Mouse (Mus musculus) granulocyte monocyte progenitor cell, adult 5-6 weeks (primary cell): ENCODE measurements around the gene Soga3. TPM values are rescaled to one million over a fixed set of nuclear protein-coding genes. Genes with fewer than 3 reads are reported as not detected.

Source experiments
- ATAC-seq: replicated peaks from 2 replicates; pipeline ENCODE4 v1.8.0; 2016; ENCODE audit warnings: mild to moderate bottlenecking, moderate TSS enrichment, inconsistent platforms; ENCODE audit not compliant: poor library complexity, severe bottlenecking
- total RNA-seq, 2 experiments: library from RNA; stranded (forward) in 1 of 2; stranded (reverse) in 1 of 2; fragments of 200-712, 200-1000 nt in 1 of 2; fragments of >200 nt in 1 of 2; fragmentation: Nextera tagmentation in 1 of 2; gene quantifications; 2 replicates each; pipeline ENCODE4 v1.2.3; 2014 to 2017

Gene Soga3
- total RNA-seq, 2 experiments from 2014 or later = not detected

GRCm38 (mm10) chr10:29200609-29201008 is 57.0 kb downstream of the Soga3 start:
- ATAC-seq = no peak

- ATAC-seq = peak; percentile 65; the same call in 1 of the 2 replicates
These were observed 63.1 kb downstream of the Soga3 start for GRCm38 (mm10) chr10:29206730-29207129.

- no peak for ATAC-seq
These were observed 65.1 kb downstream of the Soga3 start for GRCm38 (mm10) chr10:29208735-29209134.

- no peak for ATAC-seq
These were observed 67.8 kb downstream of the Soga3 start, which contains the start of gene 9330159F19Rik for GRCm38 (mm10) chr10:29211453-29211852. 9330159F19Rik (plus strand) TSS chr10:29211606.

GRCm38 (mm10) chr10:29213534-29214100 is 70.0 kb downstream of the Soga3 start:
- ATAC-seq = no peak

- no peak for ATAC-seq
These were observed 73.3 kb downstream of the Soga3 start for GRCm38 (mm10) chr10:29216957-29217356.

- ATAC-seq = no peak
These were observed 73.8 kb downstream of the Soga3 start for GRCm38 (mm10) chr10:29217451-29217850.

GRCm38 (mm10) chr10:29225329-29225728 is 81.7 kb downstream of the Soga3 start:
- no peak for ATAC-seq

- no peak for ATAC-seq
These were observed 87.6 kb downstream of the Soga3 start for GRCm38 (mm10) chr10:29231208-29231607.

Other genes with a start within 250 kb of the Soga3 start
- not detected in 2 replicates for gene 2310057J18Rik, start 157.5 kb upstream of the Soga3 start, total RNA-seq (2014; fragmentation: Nextera tagmentation)
- gene 2310057J18Rik, start 157.5 kb upstream of the Soga3 start, total RNA-seq (2017) = not detected in 2 replicates
- gene Gm49353, start 55.1 kb downstream of the Soga3 start, total RNA-seq (2014; fragmentation: Nextera tagmentation) = not detected in 2 replicates
- not detected in 2 replicates for gene Gm49353, start 55.1 kb downstream of the Soga3 start, total RNA-seq (2017)
- not detected in 2 replicates for gene 9330159F19Rik, start 67.8 kb downstream of the Soga3 start, total RNA-seq (2014; fragmentation: Nextera tagmentation)
- not detected in 2 replicates for gene 9330159F19Rik, start 67.8 kb downstream of the Soga3 start, total RNA-seq (2017)
- gene Echdc1, start 169.3 kb downstream of the Soga3 start, total RNA-seq (2014; fragmentation: Nextera tagmentation) = 12.2 and 13.2 TPM in 2 replicates
- 20.0 and 33.0 TPM in 2 replicates for gene Echdc1, start 169.3 kb downstream of the Soga3 start, total RNA-seq (2017)
- 19.1 and 26.0 TPM in 2 replicates for gene Rnf146, start 218.6 kb downstream of the Soga3 start, total RNA-seq (2014; fragmentation: Nextera tagmentation)
- gene Rnf146, start 218.6 kb downstream of the Soga3 start, total RNA-seq (2017) = 41.8 and 49.1 TPM in 2 replicates